Mouse (Mus musculus) liver, adult (tissue): ENCODE data around the gene Nop2.

Experiments
- GATA4 ChIP-seq: IDR thresholded peaks from 2 replicates; pipeline ENCODE4 v1.6.1; 2014; ENCODE audit warnings: mild to moderate bottlenecking, low read length; ENCODE audit not compliant: insufficient replicate concordance

The Nop2 gene

DNA sequence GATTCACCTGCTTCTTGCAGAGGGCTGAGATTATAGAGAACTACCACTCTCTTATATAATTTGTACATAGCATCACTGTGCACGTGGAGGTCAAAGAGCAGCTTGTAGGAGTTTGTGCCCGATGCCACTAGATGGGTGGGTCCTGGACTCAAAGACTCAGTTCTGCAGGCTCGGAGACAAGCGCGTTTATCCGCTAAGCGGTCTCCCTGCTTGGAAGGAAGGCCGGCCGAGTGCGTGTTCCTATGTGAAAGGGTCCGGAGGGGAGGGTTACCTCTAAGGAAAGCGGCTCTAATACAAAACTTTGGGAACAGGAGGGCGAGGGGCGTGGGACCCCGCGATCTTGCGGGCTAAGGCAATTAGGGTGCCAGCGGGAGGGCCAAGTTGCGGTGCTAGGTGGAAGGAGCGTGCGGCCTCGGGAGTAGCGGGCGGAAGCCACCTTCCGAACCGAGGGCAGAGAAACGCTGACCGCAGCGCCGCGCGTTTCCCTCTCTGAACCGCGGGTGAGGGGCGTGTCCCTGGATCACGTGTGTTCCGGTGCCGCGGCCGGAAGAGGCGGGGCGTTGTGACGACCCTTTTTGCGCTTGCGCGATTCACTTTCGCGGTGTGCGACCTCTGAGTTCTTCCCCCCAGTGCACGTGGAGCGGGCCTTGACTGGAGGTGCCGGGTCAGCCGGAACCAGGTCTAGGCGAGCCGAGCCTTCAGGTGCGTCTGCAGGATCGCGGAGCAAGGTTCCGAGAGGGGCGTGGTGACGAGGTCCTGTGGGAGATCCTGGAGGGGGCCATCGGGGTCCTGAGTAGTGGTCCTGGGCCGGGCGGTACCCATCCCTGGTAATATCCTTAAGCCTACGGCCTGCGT is at the start of gene Nop2:
Nop2 (plus strand) TSS at position 608 of the 855 bp plus-strand sequence.
- no peak for TF ChIP-seq GATA4

- TF ChIP-seq GATA4: no peak
Observed at GRCm38 (mm10) chr6:125082801-125083386, 48.8 kb upstream of the Nop2 start.

- no peak for TF ChIP-seq GATA4
Observed at GRCm38 (mm10) chr6:125084424-125084823, 47.3 kb upstream of the Nop2 start.

DNA sequence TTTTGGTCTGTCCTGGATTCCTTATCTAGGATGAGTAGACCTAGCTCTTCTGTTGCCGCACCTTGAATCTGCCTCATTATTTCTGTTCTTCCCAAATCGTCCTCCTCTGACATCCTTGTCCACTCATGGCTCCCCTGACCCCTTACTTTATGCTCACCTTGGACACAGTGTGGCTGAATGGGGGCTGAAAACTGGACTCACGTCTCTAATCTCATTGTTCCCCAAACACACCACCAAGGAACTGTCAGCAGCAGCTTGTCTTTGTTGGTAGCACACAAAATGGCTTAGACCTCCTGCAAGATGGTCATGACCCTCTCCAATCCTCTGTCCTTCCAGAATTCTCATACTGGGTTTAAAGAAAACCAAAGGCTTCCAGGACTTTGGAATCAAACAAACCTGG is 43.8 kb upstream of the Nop2 start:
- no peak for TF ChIP-seq GATA4

DNA sequence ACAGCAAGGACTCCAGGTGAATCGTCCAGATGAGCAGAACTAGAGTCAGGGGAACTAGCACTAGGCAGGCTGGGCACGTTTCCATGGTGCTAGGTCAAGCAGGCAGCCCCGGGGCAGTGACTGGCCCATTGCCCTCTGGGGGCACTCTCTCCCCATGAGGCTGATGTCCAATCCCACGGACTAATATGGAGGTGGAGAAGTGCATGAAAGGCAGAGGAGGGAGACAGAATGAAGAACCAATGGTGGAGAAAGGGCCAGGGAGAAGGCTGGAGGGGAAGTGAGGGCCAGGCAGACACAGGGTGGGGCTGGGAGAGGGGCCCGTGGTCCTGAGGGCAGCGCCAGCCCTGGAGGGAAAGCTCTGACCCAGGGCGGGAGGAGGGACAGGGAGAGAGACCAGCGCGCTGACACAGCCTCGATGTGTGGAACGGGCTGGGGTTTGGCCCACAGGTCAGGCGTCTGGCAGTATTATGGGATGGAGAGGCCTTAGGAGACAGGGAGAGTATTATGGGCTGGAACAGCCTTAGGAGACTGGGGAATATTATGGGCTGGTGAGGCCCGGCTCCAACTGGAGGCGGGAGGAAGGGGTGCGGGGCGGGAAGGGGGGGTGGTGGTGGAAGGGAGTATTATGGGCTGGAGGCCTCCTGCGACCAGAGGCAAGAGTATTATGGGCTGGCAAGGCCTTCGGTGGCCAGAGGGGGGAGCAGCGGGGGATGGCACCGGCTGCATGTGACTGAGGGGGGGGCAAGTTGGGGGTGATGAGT is 43.0 kb upstream of the Nop2 start:
- no peak; the same call in 1 of the 2 replicates for TF ChIP-seq GATA4

DNA sequence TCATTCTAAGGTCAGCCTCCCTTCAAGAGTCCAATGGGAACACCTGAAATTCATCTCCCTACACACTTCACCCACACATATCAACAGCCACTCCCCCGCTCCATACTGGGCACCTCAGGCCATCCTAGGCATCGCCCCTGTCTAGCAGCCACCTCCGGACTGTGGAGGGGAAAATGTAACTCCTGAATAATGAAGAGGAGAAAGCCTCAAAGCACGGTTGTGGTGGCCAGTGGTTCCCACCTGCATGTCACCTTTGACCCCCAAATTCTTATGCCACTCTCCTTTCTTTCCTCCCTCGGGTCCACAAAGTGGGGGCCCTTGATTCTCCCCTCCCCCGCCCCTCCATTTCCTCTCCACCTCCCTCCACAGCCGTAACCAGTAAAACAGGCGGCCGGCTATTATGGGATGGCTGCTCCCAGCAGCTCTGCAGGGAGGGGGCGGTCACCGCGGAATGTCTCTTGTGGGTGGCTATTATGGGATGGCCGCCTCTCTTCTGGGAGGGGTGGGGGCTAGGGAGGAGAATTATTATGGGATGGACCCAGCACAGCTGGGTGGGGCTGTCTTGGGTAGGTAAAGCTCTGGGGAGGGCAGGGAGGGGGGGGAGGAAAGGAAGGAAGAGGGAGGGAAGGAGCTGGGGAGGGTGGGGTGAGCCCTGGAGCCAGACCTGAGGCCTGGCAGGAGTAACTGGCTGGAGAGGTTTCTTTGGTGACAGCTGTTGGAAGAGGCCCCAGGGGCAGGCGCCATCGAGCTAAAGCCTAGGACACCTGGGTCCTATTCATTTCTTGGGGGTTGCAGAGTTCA is 42.0 kb upstream of the Nop2 start:
- TF ChIP-seq GATA4: no peak

DNA sequence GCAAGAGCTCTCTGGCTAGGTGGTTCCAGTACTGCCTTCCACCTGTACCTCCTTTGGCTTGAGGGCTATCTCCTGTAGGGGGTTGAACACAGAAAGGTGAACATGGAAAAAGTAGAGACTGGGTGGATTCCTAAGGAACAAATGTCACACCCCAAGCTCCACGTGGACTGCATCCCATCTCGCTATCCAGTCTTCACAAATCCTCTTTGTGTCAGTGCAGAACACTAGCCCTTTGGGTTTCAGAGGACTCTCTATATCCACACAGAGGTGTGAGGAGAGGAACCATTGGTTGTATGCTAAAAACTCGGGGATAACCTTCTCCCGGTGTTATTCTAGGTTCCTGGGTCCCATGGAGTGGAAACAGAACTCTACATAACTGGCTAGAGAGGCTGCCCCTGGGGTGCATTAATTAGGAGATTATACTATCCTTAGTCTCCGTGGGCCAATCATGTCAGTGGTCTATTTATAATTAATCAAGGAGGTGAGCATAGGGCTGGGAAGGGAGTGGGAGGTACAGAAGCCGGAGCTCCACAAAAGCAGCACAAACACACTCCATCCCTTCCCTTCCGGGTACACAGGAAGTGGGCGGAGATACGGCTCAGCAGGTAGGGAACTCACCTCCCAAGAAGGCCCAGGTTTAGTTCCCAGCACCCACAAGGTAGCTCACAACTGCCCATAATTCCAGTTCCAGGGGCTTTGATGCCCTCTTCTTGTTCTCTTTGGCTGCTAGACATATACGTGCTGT is 41.2 kb upstream of the Nop2 start:
- TF ChIP-seq GATA4: no peak

DNA sequence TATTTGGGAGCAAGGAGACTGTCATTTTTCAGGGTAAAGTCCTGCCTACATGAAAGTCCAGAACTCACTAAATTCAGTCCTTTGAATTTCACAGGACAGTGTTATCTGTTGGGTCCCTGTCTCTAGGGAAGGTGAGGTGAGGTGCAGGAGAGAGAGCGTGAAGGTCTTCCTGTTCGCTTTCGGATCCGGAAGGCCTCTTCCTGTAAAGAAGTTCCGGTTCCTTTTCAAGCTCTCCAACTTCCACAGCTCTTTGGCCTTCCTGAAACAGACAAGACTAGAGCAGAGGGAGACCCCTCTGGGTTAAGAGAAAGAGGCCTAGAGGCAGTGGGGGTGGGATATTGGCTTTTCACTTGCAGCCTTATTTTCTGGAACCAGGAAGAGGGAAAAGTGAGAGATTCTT is 39.3 kb upstream of the Nop2 start:
- no peak for TF ChIP-seq GATA4

DNA sequence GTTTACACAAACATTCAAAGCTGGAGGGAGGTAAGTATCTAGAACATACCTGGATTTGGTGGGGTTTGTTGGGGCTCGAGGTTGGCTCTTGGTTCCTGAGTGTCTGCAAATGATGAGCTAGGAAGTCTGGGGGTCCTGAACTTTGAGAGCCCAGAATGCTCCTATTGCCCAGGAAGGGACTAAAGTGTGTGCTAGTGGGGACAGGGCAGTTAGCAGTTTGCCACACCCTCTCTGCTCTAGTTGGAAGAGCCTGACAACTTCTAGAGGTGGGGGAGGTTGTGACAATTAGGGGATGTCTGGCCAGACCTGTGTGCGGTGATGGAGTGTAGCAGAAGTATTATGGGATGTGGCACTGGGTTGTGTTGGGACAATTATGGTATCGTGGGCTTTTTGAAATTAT is 36.9 kb upstream of the Nop2 start:
- TF ChIP-seq GATA4: no peak

DNA sequence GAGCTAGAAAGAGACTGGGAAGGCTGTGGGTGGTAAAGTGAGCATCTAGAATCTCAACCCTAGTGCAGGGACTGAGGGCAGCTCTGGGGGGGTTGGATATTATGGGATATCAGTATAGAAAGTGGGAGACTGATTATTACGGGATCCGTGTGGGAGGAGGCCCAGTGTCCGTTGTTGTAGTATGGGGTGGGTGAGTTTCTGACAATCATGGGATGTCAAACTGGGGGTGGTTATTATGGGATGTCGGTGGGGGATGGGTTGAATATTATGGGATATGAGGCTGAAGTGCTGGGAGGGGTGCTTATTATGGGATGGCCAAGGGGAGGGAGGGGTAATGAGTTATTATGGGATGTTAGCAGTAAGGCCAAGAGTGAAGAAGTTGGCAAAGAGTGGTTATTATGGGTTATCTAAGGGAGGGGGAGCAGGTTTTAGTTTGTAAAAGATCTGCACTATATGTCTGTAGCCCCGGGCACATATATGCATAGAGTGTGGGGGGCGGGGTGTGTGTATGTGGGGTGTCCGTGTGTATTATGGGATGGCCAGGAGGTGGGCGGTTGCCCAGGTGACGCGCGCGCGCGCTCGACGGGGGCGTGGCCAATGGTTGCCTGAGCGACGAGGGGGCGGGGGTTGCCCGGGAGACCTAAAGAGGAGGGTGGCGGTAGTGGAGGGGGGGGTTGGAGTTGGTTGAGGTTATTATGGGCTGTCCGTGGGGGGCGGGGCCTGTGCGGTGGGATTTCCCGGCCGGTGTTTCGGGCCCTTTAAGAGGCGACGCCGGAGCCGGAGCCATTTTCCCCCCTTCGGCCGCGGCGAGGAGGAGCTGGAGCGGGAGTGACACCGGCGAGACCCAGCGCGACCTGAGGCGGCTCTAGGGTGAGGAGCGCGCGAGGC is 36.1 kb upstream of the Nop2 start, which contains the start of gene Chd4:
Chd4 (plus strand) TSS at position 591 of the 888 bp plus-strand sequence.
- TF ChIP-seq GATA4: no peak

DNA sequence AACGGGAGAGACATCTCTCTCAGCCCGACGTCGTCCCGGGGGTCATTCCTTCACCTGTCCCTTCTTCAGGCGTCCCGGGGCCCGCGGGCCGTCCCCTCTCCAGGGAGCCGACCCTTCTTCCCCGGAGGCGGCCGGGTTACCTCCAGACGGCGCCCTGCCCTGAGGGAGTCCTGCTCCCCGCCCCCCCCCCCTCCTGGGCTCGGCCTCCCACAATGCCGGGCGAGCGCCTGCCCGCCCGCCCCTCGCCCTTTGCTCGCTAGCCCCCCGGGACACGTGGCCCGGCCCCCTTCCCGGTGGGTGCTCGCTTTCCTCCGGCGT is 35.5 kb upstream of the Nop2 start:
- no peak for TF ChIP-seq GATA4

- no peak for TF ChIP-seq GATA4
Observed at GRCm38 (mm10) chr6:125096597-125097345, 34.9 kb upstream of the Nop2 start.

DNA sequence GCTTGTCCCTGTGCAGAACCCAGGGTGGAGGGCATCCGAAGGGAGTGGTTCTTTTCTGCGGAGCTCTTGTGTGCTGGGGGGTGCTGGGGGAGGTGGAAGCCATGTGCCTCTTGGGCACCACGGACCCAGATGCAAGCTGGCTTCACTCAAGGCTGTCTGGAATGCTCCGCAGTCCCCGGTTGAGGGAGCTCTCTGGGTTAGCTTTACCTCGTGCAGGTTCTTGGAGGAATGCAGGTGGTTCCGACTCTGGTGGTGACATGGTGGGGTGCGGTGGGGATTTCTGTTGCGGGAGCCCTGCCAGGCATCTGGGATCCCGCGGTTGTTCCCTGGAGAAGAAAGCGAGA is 34.4 kb upstream of the Nop2 start:
- no peak for TF ChIP-seq GATA4
